23 mouse cellular contexts compared by ENCODE assay signal in genomic region chr2:5094876-5095275, GRCm38 (mm10). TPM values are rescaled to one million over a fixed set of nuclear protein-coding genes. Genes with fewer than 3 reads are reported as not detected.
DNase-seq lines count a peak whose midpoint lies in the region; ATAC-seq lines count a peak whose summit lies in the region.
"Had no signal": no experiment of that assay in that cellular context is flagged by ENCODE, and none has a peak within 500 bp of the region (broad histone marks: within the 10 kb centered on the region; RNA-seq: fewer than 3 reads in every experiment).

No protein-coding gene starts in this region.

- WGBS in midbrain, embryonic 11.5 days = 86% methylated on average over 5 of the region's 5 CpGs
- WGBS in midbrain, embryonic 16.5 days = 80% methylated on average over 5 of the region's 5 CpGs

- DNase-seq in midbrain, embryonic 11.5 days (ENCODE audit: low spot score, missing footprints) = peak; percentile 49
- DNase-seq in NIH3T3 (ENCODE audit: low read depth) = peak; percentile 65
- DNase-seq in brain, adult 2 months (ENCODE audit: low read depth, low spot score) = peak; percentile 67
- DNase-seq in cerebellum, postnatal 36 days = no peak
- no peak for DNase-seq in embryo, embryonic 11 days
- DNase-seq: adrenal gland, adult 8-10 months; adrenal gland, postnatal 36 days; B cell, adult 2 months; cerebellum, adult 11 months; cerebellum, adult 8-10 months; cerebellum, postnatal 14 days; forebrain, postnatal 0 days; gastrocnemius, postnatal 36 days; heart, adult 11 months; heart, postnatal 14 days had no signal

- no peaks in the 10 kb centered on the region for H3K9me3 ChIP-seq in midbrain, embryonic 11.5 days (ENCODE audit: control insufficient read depth, low read length)
- H3K9me3 ChIP-seq in midbrain, embryonic 16.5 days (replicated peaks; ENCODE audit: control insufficient read depth, low read length, poor library complexity, severe bottlenecking) = peaks cover 3% of the 10 kb centered on the region; the same call in 1 of the 2 replicates
- H3K9me3 ChIP-seq: embryonic facial prominence, embryonic 13.5 days; forebrain, embryonic 13.5 days; G1E; heart, embryonic 15.5 days; hindbrain, embryonic 13.5 days had no signal

- H3K27me3 ChIP-seq in midbrain, embryonic 11.5 days (ENCODE audit: control insufficient read depth, insufficient read depth, low read length) = no peaks in the 10 kb centered on the region
- H3K27me3 ChIP-seq in midbrain, embryonic 16.5 days (ENCODE audit: control insufficient read depth, insufficient read depth, low read depth, low read length) = no peaks in the 10 kb centered on the region
- H3K27me3 ChIP-seq: embryonic facial prominence, embryonic 13.5 days; forebrain, embryonic 13.5 days; hindbrain, embryonic 13.5 days had no signal

- H3K4me2 ChIP-seq in midbrain, embryonic 11.5 days = no peak overlapping the region
- H3K4me2 ChIP-seq in midbrain, embryonic 16.5 days (ENCODE audit: low read length) = no peak overlapping the region
- H3K4me2 ChIP-seq: embryonic facial prominence, embryonic 13.5 days; forebrain, embryonic 13.5 days; heart, embryonic 15.5 days; hindbrain, embryonic 13.5 days had no signal

- ATAC-seq in midbrain, embryonic 11.5 days (ENCODE audit: low FRiP score) = no peak
- ATAC-seq in midbrain, embryonic 16.5 days = no peak
- ATAC-seq: CD4-positive, CD25-positive, alpha-beta regulatory T cell, adult 4 months; forebrain, embryonic 13.5 days; forebrain, postnatal 0 days; hindbrain, postnatal 0 days had no signal

- H3K36me3 ChIP-seq in midbrain, embryonic 11.5 days (ENCODE audit: control insufficient read depth, insufficient read depth, low read length) = no peaks in the 10 kb centered on the region
- H3K36me3 ChIP-seq in midbrain, embryonic 16.5 days (ENCODE audit: control insufficient read depth, insufficient read depth, low read length) = no peaks in the 10 kb centered on the region
- H3K36me3 ChIP-seq: embryonic facial prominence, embryonic 13.5 days; G1E; heart, embryonic 15.5 days; hindbrain, embryonic 13.5 days had no signal

- H3K4me3 ChIP-seq in midbrain, embryonic 11.5 days (ENCODE audit: low read depth, low read length) = no peak overlapping the region
- H3K4me3 ChIP-seq in midbrain, embryonic 16.5 days (ENCODE audit: low read depth, low read length) = no peak overlapping the region
- H3K4me3 ChIP-seq: embryonic facial prominence, embryonic 13.5 days; forebrain, embryonic 13.5 days; heart, embryonic 15.5 days; hindbrain, embryonic 13.5 days had no signal

- no peak overlapping the region for H3K9ac ChIP-seq in midbrain, embryonic 11.5 days (ENCODE audit: low read length)
- H3K9ac ChIP-seq in midbrain, embryonic 16.5 days (ENCODE audit: low read depth, low read length) = no peak overlapping the region
- H3K9ac ChIP-seq: embryonic facial prominence, embryonic 13.5 days; forebrain, embryonic 13.5 days; forebrain, postnatal 0 days; heart, embryonic 15.5 days; hindbrain, embryonic 13.5 days had no signal

- no peaks in the 10 kb centered on the region for H3K4me1 ChIP-seq in midbrain, embryonic 11.5 days (ENCODE audit: control insufficient read depth, insufficient read depth, low read length)
- H3K4me1 ChIP-seq in midbrain, embryonic 16.5 days (ENCODE audit: control insufficient read depth, insufficient read depth, low read length) = peaks cover 8% of the 10 kb centered on the region

- H3K27ac ChIP-seq in midbrain, embryonic 11.5 days (ENCODE audit: low read depth, low read length) = no peak overlapping the region
- H3K27ac ChIP-seq in midbrain, embryonic 16.5 days (ENCODE audit: low read length) = no peak overlapping the region
- H3K27ac ChIP-seq: embryonic facial prominence, embryonic 13.5 days; forebrain, embryonic 13.5 days; heart, embryonic 15.5 days; hindbrain, embryonic 13.5 days; hindbrain, postnatal 0 days had no signal

RNA-seq across cellular contexts. Expression of gene Optn, which starts 31.0 kb away (rescaled TPM):
- polyA plus RNA-seq in midbrain, embryonic 11.5 days (2014; fragmentation: Nextera tagmentation; extraction: Ambion mirVana) = 4.3 and 5.2 TPM in 2 replicates
- 18.0 and 24.3 TPM in 2 replicates for polyA plus RNA-seq in midbrain, embryonic 16.5 days (2015; fragmentation: Nextera tagmentation; extraction: Ambion mirVana)

RNA-seq across cellular contexts. Expression of gene Ccdc3, which starts 42.7 kb away (rescaled TPM):
- polyA plus RNA-seq in midbrain, embryonic 11.5 days (2014; fragmentation: Nextera tagmentation; extraction: Ambion mirVana) = 4.3 and 5.1 TPM in 2 replicates
- polyA plus RNA-seq in midbrain, embryonic 16.5 days (2015; fragmentation: Nextera tagmentation; extraction: Ambion mirVana) = 6.0 and 6.6 TPM in 2 replicates
- polyA plus RNA-seq: CD4-positive, CD25-positive, alpha-beta regulatory T cell, adult 4 months; G1E had no signal

Comparison
In these comparisons a context has a peak if more than half of its experiments do, and no peak if none do; other contexts are left out.
1. DNase-seq: peak in midbrain, embryonic 11.5 days (single experiment), NIH3T3 (single experiment) and brain, adult 2 months (single experiment); none in cerebellum, postnatal 36 days (0 of 2) and embryo, embryonic 11 days (single experiment).